Mouse (Mus musculus) T-helper 2 cell (primary cell): ENCODE results near the gene Atxn1.

Experiments used
- in situ Hi-C: fragments of 300-600 bp; cut with MboI, MseI; formaldehyde crosslinking; loops from one replicate; pipeline ENCODE4 v1.15.1; 2025; ENCODE audit warnings: high pct_unique_total_duplicates

Gene Atxn1

DNA sequence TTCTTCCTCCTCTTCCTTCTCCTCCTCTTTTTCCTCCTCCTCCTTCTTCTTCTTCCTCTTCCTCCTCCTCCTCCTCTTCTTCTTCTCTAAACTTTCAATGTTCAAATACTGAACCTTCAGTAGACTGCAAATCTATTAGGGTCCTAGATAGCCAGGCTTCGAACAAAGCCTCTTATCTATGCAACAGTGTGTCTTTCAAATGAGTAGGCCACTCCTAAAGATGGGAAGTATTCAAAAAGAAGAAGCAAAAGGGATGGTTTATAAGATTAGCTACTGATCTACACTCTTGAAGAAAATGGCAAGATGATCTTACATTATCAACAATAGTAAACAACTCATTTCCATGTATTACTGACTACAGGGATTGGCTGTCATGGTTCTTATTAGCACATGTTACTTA, 326.5 kb downstream of the Atxn1 start:
- in situ Hi-C loops = no loop called here

- in situ Hi-C loops = no loop called here
These were observed 327.5 kb downstream of the Atxn1 start for GRCm38 (mm10) chr13:45637324-45637723.

DNA sequence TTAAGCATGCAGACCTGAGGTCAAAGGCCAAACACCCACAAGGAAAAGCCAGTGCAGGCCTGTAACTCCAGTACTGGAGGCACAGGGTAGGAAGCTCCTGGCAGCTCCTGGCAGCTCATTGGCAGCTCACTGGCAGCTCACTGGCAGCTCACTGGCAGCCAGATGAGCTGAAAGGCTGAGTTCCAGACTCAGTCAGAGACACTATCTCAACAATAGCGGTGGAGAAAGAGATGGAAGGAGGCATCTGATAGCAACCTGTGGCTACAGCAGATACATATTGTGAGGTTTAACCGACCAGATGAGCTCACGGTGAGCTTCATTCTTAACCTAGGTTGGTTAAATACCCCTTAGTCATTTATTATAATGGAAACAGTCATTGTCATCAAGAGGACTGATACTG, 328.4 kb downstream of the Atxn1 start:
- in situ Hi-C loops = no loop called here

DNA sequence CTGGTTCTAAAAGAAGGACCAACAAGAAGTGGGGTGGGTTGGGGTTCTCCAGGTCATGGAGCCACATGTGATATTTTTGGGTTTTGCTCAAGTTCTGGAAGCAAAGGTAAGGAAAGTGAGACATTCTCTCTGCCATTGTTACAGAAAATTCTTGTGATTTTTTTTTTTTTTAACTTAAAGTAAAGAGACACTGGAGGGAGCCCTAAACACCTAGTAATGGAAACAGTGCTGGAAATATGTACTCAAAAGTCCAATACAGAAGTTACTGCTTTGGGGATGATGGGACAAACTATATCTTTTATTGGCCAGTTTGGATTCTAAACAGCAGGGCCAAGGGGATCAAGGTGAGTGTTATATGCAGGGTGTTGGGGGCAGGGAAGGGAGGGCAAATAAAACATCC, 330.9 kb downstream of the Atxn1 start:
- in situ Hi-C loops = no loop called here

GRCm38 (mm10) chr13:45632133-45632532, 332.7 kb downstream of the Atxn1 start:
- in situ Hi-C loops = no loop called here

GRCm38 (mm10) chr13:45630518-45631290, 334.1 kb downstream of the Atxn1 start:
- in situ Hi-C loops = no loop called here

GRCm38 (mm10) chr13:45629750-45630149, 335.1 kb downstream of the Atxn1 start:
- in situ Hi-C loops = no loop called here

GRCm38 (mm10) chr13:45628341-45628740, 336.5 kb downstream of the Atxn1 start:
- in situ Hi-C loops = no loop called here

DNA sequence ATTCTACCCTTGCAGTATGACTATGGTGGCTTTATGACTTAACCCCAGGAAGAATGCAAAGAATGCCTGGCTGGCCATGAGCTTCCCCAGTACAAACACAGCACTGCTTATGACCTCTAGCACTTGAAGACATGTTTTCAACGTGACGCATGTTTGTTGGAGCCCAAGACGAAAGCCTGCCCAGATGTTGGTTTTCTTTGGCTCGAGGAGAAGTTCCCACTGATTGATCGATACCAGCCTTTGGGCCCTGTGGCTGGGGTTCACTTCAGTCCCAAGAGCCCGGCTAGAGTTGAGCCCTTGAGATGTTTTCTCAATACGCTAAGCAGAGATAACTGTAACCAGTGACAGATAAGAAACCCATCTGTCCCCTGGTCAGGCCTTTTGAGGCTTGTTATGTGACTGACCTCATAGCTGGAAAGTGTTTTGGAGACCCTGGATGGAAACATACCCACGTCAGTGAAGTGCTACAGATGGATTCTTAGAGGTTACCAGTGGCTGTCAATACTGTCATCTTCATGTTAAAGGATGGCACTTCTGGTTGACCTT, 337.5 kb downstream of the Atxn1 start:
- in situ Hi-C loops = no loop called here

DNA sequence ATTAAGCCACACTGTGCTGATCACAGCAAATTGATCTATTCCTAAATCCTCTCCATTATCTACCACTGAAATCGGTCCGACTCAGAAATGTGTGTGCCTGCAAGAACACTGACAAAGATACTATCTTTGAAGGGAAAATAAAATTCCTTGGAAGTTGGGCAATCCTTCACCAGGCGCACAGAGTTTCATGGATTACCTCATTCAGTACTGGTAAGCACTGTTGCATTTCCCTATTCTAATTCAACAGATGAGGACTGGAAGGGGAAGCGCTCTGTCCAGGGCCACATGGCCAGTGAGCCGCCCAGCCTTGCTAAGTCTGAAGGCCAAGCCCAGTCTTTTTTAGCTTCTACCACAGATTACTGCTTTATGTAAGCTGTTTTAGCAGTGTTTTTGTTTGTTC, 339.1 kb downstream of the Atxn1 start:
- in situ Hi-C loops = no loop called here

GRCm38 (mm10) chr13:45623846-45624245, 341.0 kb downstream of the Atxn1 start:
- in situ Hi-C loops = no loop called here

- in situ Hi-C loops = no loop called here
These were observed 341.8 kb downstream of the Atxn1 start for GRCm38 (mm10) chr13:45622871-45623546.

DNA sequence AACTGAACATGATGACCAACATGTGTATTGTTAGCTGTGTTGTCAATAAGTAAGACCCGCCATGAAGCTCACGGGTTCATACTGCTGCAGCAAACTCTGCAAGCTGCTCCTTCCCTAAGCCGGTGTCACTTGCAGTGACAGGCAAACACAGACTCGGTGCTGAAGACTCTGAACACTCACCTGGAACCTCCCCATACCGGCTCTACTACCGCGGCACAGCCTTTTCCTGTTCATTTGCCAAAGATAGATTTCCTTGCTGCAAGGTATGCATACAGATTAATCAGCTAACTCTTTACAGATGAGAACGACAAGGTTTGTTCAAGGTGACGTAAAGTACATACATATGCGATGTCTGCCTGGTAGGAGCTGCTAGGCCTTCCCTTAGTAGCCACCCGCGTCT, 344.1 kb downstream of the Atxn1 start:
- in situ Hi-C loops = no loop called here

DNA sequence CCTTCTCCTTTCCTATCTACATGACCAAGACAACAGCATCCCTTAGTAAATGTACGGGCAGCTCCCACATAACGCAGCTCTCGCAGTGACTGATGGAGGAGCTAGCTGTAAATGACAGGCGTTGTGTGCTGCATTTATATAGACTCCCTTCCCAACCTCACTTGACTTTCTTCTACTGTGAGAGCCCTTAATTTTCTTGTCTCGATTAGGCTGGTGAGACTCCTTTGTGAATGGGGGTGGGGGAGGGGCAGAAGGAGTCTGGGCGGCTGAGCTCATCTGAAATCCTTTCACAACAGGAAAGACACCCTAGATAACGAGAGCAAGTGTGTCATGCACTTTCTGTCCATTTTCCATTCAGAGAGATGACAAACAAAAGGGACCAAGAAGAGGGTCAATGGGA, 344.5 kb downstream of the Atxn1 start:
- in situ Hi-C loops = no loop called here

DNA sequence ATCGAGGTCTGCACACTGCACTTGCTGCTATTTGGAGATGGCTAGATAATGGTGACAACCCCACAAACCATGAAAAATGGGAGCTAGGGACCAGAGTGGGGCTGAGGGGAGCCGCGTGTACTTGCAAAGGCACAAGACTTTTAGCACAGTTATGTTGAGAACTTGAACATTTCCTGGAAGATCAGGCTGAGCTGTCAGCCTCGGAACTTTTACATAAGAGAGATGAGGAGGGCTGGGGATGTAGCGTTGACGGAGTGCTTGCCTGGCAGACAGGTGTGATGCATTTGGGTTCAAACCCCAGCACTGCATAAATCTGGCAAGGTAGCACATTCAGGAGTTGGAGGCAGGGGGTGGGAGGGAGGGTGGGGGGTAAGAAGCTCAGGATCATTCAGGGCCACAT, 346.8 kb downstream of the Atxn1 start:
- in situ Hi-C loops = no loop called here

DNA sequence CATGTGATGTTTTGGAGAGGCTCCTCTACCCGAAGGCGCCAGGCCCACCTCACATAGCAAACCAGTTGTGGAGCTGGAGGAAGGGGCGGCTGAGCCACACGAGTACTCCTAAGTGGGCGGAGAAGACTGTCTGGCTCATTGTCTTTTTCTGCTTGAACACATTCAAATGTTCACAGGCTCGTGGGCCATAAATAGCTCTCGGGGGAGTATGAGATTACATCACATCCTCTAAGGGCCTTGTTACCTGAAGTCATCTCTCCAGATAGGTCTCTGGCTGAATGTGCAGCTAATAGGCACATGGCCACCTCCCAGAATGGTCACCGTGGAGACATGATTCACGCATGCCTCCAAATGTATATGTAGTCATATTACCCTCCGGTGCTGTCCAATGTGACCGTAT, 350.0 kb downstream of the Atxn1 start:
- in situ Hi-C loops = no loop called here

- in situ Hi-C loops = no loop called here
These were observed 351.5 kb downstream of the Atxn1 start for GRCm38 (mm10) chr13:45613346-45613745.

DNA sequence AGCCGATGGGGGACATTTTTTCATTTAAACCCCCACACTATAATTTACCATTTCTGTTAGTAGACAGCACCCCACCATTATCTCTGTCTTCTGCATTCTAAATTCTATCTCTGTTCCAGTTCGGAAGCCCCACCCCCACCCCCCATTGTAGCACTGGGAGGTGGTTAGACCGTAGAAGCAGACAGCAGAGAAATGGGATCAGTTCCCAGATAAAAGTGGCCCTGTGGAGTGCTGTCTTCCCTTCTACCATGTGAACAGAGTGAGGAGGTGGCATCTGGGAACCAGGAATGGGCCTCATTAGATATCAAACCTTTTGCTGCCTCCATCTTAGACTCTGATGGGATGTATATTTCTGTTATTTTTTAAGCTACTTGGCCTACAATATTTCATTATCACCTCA, 353.3 kb downstream of the Atxn1 start:
- in situ Hi-C loops = no loop called here

DNA sequence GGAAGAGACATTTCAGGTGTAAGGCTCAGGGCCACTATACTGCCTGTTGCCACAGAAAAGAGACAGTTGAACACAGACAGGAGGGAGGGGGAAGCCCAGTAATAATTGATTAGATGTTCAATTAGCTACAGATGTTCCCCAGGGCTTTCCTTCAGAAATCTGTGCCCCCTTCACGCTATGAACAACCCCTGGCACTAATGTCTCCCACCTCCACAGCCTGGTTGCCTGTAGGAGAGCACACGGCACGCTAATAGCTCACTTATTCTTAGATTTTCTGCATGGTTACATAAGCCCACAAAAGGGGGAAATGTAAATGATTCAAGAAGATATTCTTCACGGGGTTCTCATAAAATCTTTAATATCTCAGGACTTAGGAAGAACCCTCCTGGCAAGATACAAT, 355.3 kb downstream of the Atxn1 start:
- in situ Hi-C loops = no loop called here

GRCm38 (mm10) chr13:45608593-45608992, 356.2 kb downstream of the Atxn1 start:
- in situ Hi-C loops = no loop called here

GRCm38 (mm10) chr13:45607946-45608345, 356.9 kb downstream of the Atxn1 start:
- in situ Hi-C loops = no loop called here

DNA sequence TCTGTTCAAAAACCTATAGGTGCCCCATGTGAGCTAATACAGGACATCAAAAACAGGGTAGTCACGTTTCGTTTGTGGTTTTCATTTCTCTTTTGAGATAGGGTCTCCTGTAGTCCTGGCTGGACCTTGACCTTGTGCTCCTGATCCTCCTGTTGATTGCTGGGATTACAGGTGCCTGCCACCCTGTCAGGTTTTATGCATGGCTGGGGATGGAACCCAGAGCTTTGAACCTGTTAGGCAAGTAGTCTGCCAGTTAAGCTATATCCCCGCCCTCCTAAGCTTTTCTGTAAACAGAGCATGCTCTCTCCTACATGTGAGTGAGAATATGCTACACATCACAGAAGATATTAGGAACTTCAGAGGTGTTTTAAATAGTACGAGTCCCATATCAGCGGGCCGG, 361.2 kb downstream of the Atxn1 start:
- in situ Hi-C loops = no loop called here

- in situ Hi-C loops = no loop called here
These were observed 364.4 kb downstream of the Atxn1 start for GRCm38 (mm10) chr13:45600443-45600842.
